Mouse (Mus musculus) midbrain, embryonic 14.5 days (tissue): ENCODE results near the gene Smyd3. TPM values are rescaled to one million over a fixed set of nuclear protein-coding genes. Genes with fewer than 3 reads are reported as not detected.

Source experiments
- ATAC-seq: fragments of 200-750 bp; cut with Nextera tagmentation; 2 replicates; pipeline ENCODE4 v1.8.0; 2017; ENCODE audit warnings: moderate number of reproducible peaks, moderate library complexity; ENCODE audit not compliant: low FRiP score, low TSS enrichment
- DNase-seq: peaks from one replicate; pipeline ENCODE4 v3.0.0-alpha.2; 2015
- H3K27ac ChIP-seq: fragments of 300-500 bp; sonication (generic); replicated peaks from 2 replicates; pipeline ENCODE4 v1.5.1; 2014; ENCODE audit warnings: mild to moderate bottlenecking, low read depth, low read length, moderate library complexity
- H3K27me3 ChIP-seq: fragments of 300-500 bp; sonication (generic); 2 replicates; pipeline ENCODE4 v1.6.1; 2014; ENCODE audit warnings: low read length, control low read depth, mixed read lengths; ENCODE audit not compliant: control insufficient read depth, insufficient read depth
- H3K36me3 ChIP-seq: fragments of 300-500 bp; sonication (generic); 2 replicates; pipeline ENCODE4 v1.6.1; 2014; ENCODE audit warnings: low read length, control low read depth; ENCODE audit not compliant: control insufficient read depth, insufficient read depth
- H3K4me1 ChIP-seq: fragments of 300-500 bp; sonication (generic); 2 replicates; pipeline ENCODE4 v1.6.1; 2014; ENCODE audit warnings: mild to moderate bottlenecking, antibody characterized with exemption, low read length, control low read depth; ENCODE audit not compliant: control insufficient read depth, insufficient read depth
- H3K4me2 ChIP-seq: fragments of 300-500 bp; sonication (generic); 2 replicates; pipeline ENCODE4 v1.6.1; 2014; ENCODE audit warnings: mild to moderate bottlenecking, low read length, moderate library complexity
- H3K4me3 ChIP-seq: fragments of 300-500 bp; sonication (generic); replicated peaks from 2 replicates; pipeline ENCODE4 v1.5.1; 2014; ENCODE audit warnings: low read depth, low read length
- H3K9ac ChIP-seq: fragments of 300-500 bp; sonication (generic); replicated peaks from 2 replicates; pipeline ENCODE4 v1.6.1; 2014; ENCODE audit warnings: mild to moderate bottlenecking, low read length, moderate library complexity
- H3K9me3 ChIP-seq: fragments of 300-500 bp; sonication (generic); 2 replicates; pipeline ENCODE4 v1.6.1; 2016; ENCODE audit warnings: low read length, control low read depth, mixed read lengths; ENCODE audit not compliant: control insufficient read depth
- WGBS: fragments of 180-500 bp; shearing (Covaris S2); extraction: QIAGEN DNeasy Blood & Tissue Kit; methylation state at CpG from one replicate; pipeline ENCODE4 v1.1.7; 2014; 5-methylcytosine and 5-hydroxymethylcytosine counted together
- polyA plus RNA-seq: library from polyadenylated mRNA; unstranded; fragments of >200 nt; fragmentation: Nextera tagmentation; extraction: Ambion mirVana; gene quantifications from 2 replicates; pipeline ENCODE4 v1.2.1, GENCODE M21; 2014

Gene Smyd3
- polyA plus RNA-seq, 1 experiment from 2014 or later = 21.5 TPM

DNA sequence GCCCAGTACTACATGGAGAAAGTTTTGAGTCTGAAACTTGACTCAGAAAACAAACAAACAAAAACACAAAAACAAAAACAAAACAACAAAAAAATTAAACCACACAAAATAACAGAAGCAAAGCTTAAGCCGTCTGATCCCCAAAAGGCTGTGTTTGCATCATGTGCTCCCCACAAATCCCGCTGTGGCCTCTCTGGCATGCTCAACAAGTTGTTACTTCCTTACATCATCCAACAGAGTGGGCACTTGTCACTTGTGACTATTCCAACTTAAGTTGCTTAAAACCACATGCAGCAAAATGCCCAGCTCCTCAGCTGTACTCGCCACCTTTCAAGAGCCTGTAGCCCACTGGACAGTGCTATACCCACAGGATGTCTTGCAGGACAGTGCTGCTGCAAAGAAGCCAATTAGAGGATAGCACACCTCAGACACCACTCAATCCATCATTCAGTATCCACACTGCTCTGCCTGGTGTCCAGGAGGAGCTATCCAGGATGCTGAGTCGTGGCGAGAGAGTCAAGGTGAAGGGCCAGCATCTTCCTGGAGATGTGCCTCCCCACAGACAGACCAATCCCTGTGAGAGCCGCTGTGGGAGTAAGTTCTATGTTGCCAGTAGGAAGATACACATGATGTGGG is 465.2 kb downstream of the Smyd3 start:
- no peaks in the 10 kb centered on the region for H3K4me1 ChIP-seq
- WGBS = 95% methylated on average over 6 of the region's 6 CpGs

GRCm38 (mm10) chr1:179047931-179048596 is 469.8 kb downstream of the Smyd3 start:
- 95% methylated on average over 13 of the region's 13 CpGs for WGBS
- DNase-seq (no peak), ATAC-seq (no peak)

More for the DNA sequence above, 465.2 kb downstream of the Smyd3 start:
- Histone ChIP-seq H3K4me2 (no peak overlapping the region), H3K27ac (no peak overlapping the region), H3K9me3 (no peaks in the 10 kb centered on the region), H3K36me3 (no peaks in the 10 kb centered on the region), H3K27me3 (no peaks in the 10 kb centered on the region), H3K9ac (no peak overlapping the region), H3K4me3 (no peak overlapping the region)
- no peak for ATAC-seq
- no peak for DNase-seq

GRCm38 (mm10) chr1:179045856-179046714 is 471.8 kb downstream of the Smyd3 start:
- no peak overlapping the region for H3K4me2 ChIP-seq
- H3K9me3 ChIP-seq = no peaks in the 10 kb centered on the region
- ATAC-seq = no peak
- 41% methylated on average over 17 of the region's 17 CpGs for WGBS
- peak; percentile 41 for DNase-seq
- no peak overlapping the region for H3K9ac ChIP-seq
- no peak overlapping the region for H3K4me3 ChIP-seq
- H3K36me3 ChIP-seq = no peaks in the 10 kb centered on the region
- no peak overlapping the region for H3K27ac ChIP-seq
- no peaks in the 10 kb centered on the region for H3K27me3 ChIP-seq
- peaks cover 7% of the 10 kb centered on the region; the same call in 1 of the 2 replicates for H3K4me1 ChIP-seq

More at GRCm38 (mm10) chr1:179047931-179048596, 469.8 kb downstream of the Smyd3 start:
- Histone ChIP-seq H3K4me2 (no peak overlapping the region), H3K27ac (no peak overlapping the region), H3K9me3 (no peaks in the 10 kb centered on the region), H3K9ac (no peak overlapping the region), H3K27me3 (no peaks in the 10 kb centered on the region), H3K4me1 (peaks cover 5% of the 10 kb centered on the region; the same call in 1 of the 2 replicates), H3K4me3 (no peak overlapping the region), H3K36me3 (no peaks in the 10 kb centered on the region)

DNA sequence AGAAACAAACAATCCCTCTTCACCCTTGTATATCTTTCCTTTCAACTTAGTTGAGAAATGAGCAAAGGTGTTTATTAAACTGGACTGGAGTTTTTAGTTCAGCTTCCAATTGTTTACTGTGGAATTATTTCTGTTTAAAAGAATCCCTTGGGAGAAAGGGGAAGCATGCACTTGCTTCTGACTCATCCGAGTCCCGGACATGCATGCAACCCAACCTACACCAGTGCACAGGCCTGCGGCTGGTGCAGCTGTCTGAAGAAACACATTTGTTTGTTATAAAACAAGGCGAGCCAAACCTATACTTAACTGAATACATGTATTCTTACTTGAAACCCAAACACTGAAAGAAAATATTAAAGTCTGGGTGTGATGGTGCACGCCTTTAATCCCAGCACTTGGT is 473.7 kb downstream of the Smyd3 start:
- no peak overlapping the region for H3K27ac ChIP-seq
- H3K4me2 ChIP-seq = no peak overlapping the region
- no peaks in the 10 kb centered on the region for H3K36me3 ChIP-seq
- H3K9me3 ChIP-seq = no peaks in the 10 kb centered on the region
- DNase-seq (no peak), ATAC-seq (no peak)
- 84% methylated on average over 5 of the region's 5 CpGs for WGBS
- H3K4me3 ChIP-seq = no peak overlapping the region
- peaks cover 7% of the 10 kb centered on the region; the same call in 1 of the 2 replicates for H3K4me1 ChIP-seq
- H3K27me3 ChIP-seq = no peaks in the 10 kb centered on the region
- no peak overlapping the region for H3K9ac ChIP-seq

GRCm38 (mm10) chr1:179043644-179044043 is 474.2 kb downstream of the Smyd3 start:
- 76% methylated on average over 12 of the region's 12 CpGs for WGBS
- DNase-seq = peak; percentile 47

GRCm38 (mm10) chr1:179041905-179042337 is 475.9 kb downstream of the Smyd3 start:
- DNase-seq = peak; percentile 31
- Histone ChIP-seq H3K4me3 (no peak overlapping the region), H3K4me2 (no peak overlapping the region), H3K9ac (no peak overlapping the region), H3K36me3 (no peaks in the 10 kb centered on the region), H3K4me1 (peaks cover 7% of the 10 kb centered on the region; the same call in 1 of the 2 replicates), H3K27me3 (no peaks in the 10 kb centered on the region), H3K9me3 (no peaks in the 10 kb centered on the region), H3K27ac (no peak overlapping the region)
- no peak for ATAC-seq
- 79% methylated on average over 8 of the region's 8 CpGs for WGBS

More at GRCm38 (mm10) chr1:179043644-179044043, 474.2 kb downstream of the Smyd3 start:
- H3K27ac ChIP-seq = no peak overlapping the region
- H3K9ac ChIP-seq = no peak overlapping the region
- H3K4me2 ChIP-seq = no peak overlapping the region
- no peak overlapping the region for H3K4me3 ChIP-seq
- H3K27me3 ChIP-seq = no peaks in the 10 kb centered on the region
- no peaks in the 10 kb centered on the region for H3K9me3 ChIP-seq
- H3K36me3 ChIP-seq = no peaks in the 10 kb centered on the region
- H3K4me1 ChIP-seq = peaks cover 7% of the 10 kb centered on the region; the same call in 1 of the 2 replicates
- no peak for ATAC-seq

DNA sequence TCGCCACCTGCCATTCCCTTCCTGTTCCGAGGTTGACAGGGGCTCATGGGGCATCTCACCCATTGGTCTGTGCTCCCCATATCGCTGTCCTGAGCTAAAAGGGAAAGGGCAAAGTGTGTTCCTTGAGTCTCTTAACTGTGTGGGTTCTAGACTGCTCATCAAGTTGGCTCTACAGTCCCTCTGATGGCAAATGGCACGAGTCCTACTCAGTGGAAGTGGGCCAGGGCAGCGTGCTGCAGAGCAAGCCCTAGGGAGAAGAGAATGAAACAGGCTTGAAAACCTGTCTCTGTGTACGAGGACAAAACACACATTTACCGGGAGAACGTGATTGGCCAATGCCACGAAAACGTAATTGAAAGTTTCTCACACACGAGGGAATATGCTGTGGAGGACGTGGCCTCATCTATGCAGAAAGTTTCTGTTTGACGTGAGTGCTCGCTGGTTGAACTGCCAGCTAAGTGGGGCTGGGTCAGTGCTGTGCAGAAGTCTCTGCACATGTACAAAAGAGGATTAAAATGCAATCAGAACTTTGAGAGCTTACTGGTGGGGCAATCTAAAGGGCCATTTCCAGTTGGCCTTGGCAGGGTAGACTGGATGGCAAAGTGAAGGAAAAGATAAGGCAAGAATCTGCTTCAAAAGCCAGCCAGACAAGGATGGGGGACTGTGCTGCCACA is 476.5 kb downstream of the Smyd3 start:
- Histone ChIP-seq H3K4me3 (no peak overlapping the region), H3K27me3 (no peaks in the 10 kb centered on the region), H3K4me2 (no peak overlapping the region), H3K9ac (no peak overlapping the region), H3K36me3 (no peaks in the 10 kb centered on the region), H3K9me3 (no peaks in the 10 kb centered on the region), H3K27ac (no peak overlapping the region), H3K4me1 (peaks cover 5% of the 10 kb centered on the region; the same call in 1 of the 2 replicates)
- ATAC-seq (no peak), DNase-seq (no peak)
- WGBS = 85% methylated on average over 14 of the region's 14 CpGs

DNA sequence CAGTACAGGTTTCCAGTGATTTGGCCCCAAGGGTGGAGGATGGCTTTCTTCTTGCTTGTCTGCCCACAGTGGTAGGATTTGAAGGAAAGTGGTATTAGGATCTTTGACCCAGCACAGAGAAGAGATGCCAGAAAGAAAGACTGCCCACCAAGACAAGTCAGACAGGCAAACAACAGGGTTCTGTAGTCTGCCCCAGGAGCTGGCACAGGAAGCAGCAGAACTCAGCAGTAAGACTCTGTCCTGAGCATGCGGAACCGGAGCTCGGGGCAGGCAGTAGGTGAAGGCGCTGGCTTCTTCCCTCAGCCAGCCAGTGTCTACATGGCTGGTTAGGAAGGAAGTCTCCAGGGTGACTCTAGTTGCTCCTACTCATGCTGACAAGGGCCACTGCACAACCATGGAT is 479.0 kb downstream of the Smyd3 start:
- DNase-seq = no peak
- ATAC-seq = no peak
- H3K27me3 ChIP-seq = no peaks in the 10 kb centered on the region
- H3K9ac ChIP-seq = no peak overlapping the region
- H3K4me1 ChIP-seq = peaks cover 8% of the 10 kb centered on the region; the same call in 1 of the 2 replicates
- H3K4me3 ChIP-seq = no peak overlapping the region
- 92% methylated on average over 4 of the region's 4 CpGs for WGBS
- H3K36me3 ChIP-seq = no peaks in the 10 kb centered on the region
- no peak overlapping the region for H3K4me2 ChIP-seq
- H3K9me3 ChIP-seq = no peaks in the 10 kb centered on the region
- H3K27ac ChIP-seq = no peak overlapping the region
